Mouse (Mus musculus) lung, postnatal 14 days (tissue): ENCODE results near the gene Gm10964.
"Not testable (repeated sequence)": the region's sequence is repeated elsewhere in the genome, so short reads cannot be mapped to it uniquely, and the experiment has no call there.

Experiments used
- DNase-seq: peaks from one replicate; pipeline ENCODE4 v3.0.0; 2021

Gene Gm10964

DNA sequence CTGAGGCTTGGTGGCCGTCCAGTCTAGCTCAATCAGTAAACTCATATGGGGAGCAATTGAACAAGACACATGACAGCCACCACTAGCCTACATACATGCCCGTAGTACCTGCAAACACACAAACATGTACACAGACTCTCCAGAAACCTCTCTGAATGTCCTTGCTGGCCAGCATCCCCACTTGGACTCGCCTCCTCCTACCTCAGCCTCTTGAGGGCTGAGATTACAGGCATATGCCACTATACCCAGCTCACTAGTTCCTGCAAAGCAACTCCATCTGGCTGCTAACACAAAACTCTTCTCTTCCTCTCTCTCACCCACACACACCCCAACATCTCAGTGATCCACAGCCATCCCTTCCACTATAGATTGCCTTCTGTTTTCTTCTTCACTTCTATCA is 41.1 kb downstream of the Gm10964 start:
- DNase-seq: no peak

DNA sequence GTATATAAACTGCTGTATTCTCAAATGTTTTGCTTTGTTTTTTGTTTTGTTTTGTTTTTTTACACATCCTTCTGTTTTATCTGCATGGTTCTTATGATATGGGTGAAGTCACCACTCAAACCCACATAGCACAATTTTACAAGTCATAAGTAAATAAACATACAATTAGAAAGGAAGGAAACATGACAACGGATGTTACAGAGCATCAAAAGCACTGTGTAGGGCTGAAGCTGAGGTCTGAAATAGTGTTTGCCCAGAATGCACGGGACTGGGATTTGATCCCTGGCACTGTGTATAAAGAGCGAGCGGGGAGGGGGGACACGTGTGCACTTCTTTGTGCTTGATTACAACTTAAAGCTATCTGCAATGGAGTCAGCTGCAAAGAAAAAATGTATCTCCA is 41.6 kb downstream of the Gm10964 start:
- DNase-seq: no peak

DNA sequence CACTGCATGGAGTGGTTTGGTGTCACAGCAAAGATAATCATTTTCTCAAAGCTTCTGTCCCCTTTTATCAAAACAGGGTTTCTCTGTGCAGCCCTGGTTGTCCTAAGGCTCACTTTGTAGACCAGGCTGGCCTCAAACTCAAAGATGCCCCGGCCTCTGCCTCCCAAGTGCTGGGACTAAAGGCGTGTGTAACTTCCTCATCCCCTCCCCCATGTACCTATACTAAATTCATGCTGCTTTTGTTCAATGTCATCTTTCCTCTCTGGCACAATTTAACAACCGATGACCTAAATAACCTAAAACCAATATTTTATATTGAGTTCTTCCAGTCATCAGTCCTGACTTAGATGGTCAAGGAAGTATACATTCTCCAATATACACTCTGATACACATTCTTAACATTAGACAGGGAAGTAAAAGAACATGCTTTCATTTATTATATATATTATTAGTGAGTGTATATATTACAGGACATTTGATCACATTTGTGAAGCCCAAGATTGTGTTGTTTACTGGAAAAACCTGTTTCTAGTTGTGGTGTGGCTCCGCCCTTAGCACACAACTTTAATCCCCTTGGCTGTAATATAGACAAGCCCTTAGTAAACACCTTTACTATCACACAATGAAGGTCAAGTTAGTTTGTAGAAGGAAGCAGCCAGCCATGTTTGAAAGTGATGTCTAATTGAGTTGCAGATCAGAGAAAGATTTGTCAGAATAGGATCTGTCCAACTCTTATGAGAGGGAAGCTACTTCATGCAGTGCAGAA is 43.9 kb downstream of the Gm10964 start:
- no peak for DNase-seq

DNA sequence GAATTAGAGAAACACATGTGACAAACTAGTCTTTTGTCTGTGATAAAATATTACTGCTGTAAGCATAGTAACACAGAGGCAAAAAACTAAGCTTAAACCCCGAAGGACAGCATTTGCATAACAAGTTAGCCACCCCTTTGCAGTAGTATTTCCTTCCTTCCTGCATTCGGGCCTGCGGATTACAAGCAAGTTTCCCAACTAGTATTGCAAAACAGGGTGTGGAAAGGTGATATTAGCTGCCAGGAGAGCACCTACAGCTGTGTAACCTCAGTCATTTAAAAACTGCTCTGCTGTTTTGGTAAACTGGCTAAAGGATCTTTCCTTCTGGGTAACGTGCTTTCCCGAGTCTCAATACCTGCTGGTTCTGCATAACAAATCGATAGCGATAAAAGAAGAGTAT is 48.1 kb downstream of the Gm10964 start:
- DNase-seq: peak; percentile 46

DNA sequence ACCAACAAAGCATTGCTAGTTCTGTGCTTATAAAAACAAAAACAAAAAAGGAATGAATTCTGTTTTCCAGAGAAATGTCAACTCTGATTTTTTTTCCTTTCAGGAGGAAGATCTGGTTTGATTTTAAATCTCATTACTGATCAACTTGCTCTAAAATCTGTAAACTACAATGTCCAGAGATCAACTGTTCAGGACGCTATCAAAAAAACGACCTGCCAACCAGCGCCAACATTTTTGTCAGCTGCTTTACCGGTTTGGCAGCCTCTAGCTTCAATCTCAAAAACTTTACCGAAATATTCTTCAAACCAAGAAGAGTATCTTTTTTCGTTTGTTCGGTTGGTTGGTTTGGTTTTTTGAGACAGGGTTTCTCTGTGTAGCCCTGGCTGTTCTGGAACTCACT is 49.9 kb downstream of the Gm10964 start:
- DNase-seq: no peak

DNA sequence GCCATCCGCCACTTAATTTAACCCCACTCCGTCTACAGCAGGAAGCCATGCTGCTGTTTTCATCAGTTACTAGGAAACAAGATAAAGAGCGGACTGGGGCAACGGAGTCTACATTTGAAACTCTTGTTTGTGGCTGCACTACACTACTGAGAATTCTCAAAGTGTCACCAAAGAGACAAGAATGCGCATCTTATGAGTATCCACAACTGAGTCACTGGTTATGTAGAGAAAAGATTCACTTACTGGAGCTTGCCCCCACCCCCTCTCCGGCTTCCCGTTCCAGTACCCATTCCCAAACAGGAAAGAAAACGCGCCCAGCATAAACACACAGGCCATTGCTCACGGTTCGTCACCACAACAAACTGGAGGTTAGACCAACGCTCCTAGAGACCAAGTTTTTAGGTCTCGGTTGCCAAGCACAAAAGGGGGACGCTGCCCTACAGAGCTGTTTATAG is 50.8 kb downstream of the Gm10964 start:
- DNase-seq: peak; percentile 73

DNA sequence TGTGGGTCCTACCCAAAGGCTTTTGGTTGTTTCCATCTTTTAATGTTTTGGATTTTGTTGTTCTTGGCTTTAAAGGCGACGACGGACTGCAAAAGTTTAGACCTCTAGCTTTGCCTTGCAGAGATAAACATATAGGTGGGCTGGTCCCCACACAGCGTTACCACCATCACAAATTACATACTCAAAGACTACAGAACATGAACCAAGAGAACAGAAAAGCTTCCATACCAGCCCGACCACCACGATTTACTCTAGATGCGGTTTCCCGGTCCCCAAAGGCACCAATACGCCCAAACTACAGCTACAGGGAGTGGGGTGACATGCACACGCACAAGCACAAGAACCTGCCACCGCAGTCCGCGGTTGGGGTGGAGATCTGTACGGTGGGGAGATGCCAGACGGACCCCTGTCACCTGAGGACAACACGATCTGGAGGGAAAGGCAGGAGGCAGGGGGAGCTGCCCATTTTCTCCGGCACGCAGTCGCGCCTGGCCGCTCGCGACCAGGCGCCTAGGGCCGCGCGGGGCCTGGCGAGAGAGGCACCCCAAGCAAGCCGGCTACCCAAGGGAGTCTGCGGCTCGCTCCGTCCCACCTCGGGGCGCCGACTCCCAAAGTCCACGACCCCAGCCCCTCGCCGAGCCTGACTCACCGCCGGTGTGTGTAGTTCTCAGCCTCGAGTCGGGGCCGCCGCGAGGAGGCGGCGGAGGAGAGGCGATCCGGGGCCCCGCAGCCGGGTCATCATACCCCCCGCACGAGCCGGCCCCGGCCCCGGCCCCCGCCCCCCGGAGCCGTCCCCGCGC is 51.4 kb downstream of the Gm10964 start:
- DNase-seq: peak; percentile 33

DNA sequence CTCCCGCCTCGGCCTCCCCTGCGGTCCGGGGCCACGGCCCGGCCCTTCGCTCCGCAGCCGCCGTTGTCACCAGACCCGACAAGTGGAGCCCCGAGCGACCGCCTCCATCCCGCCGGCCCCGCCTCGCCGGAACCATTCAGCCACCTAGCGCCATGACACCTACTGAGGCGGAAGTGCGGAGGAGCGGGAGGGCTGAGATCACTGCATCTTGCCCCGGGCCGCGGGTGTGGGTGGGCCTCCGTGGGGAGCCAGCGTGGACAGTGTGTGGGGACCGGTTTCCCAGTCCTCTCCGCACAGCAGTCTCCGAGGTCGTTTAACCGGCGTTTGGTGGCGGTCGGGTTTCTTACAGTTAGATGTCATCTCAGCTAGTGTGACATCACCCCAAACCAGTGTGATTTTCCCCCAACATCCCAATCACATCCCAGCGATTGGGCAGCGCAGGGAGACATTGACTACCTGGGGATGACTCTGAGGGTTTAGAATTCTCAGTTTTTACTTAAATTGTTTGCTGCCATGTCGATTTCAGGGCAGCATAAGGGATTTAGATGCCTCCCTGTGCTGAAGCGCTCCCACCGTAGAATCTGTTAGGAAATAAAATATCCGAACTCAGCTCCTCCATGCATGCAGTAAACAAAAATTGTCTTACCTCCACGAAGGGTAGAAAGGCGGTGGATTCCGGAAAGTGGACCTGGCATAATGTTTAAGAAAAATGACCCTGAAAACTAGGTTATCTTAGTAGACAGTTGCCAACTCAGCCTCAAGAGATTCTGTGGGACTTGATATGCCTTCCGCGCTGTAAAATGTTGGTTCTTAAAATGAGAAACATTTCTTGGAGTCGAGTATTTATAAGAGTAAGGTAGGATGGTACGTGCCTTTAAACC is 52.3 kb downstream of the Gm10964 start, which contains the start of gene Hipk1:
Gene Hipk1, minus strand, starts transcription at position 334 of the 881 bp plus-strand sequence.
- DNase-seq: peak; percentile 95

DNA sequence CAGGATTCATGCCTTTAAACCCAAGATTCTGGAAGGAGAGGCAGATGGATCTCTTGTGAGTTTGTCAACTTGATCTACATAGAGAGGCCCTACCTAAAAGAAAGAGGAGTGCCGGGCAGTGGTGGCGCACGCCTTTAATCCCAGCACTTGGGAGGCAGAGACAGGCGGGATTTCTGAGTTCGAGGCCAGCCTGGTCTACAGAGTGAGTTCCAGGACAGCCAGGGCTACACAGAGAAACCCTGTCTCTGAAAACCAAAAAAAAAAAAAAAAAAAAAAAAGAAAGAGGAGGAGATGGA is 52.9 kb downstream of the Gm10964 start:
- DNase-seq: not testable (repeated sequence)

DNA sequence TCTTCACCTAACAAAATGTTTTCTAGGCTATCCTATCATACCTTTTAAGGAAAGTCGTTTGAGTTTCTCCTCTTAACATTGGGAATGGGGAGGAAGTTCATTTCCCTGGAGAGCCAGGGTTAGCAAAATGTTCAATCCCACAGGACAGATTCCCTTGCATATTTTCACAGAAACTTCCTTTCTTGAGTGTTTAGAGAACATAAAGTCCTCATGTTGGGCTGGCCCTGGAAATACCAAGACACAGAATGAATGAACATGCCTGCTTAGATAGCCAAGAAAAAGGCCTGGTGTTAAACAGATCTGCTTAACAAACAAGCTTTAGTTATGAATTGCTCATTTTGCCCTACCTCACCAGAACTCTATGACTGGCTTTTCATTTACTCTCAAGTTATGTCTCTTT is 53.4 kb downstream of the Gm10964 start:
- DNase-seq: no peak
